Mouse (Mus musculus): Measurements from ENCODE around the gene Hexim1.

Gene Hexim1

DNA sequence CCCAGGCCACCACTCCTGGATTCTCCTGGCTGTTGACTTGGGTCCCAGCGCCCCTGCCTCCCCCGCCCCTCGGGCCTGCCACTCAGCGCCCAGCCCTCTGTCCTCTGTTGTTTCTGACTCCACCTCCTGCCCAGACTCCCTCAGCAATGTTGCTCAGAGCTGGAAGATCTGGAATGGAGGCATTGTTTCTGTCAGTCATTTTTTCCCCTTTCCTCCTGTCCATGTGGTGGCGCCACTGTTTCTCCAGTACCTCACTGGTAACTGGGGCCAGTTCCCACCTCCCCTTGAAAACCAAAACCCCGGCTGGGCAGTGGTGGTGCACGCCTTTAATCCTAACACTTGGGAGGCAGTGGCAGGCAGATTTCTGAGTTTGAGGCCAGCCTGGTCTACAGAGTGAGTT lies 45.4 kb downstream of the Hexim1 start:
- no peak for DNase-seq

DNA sequence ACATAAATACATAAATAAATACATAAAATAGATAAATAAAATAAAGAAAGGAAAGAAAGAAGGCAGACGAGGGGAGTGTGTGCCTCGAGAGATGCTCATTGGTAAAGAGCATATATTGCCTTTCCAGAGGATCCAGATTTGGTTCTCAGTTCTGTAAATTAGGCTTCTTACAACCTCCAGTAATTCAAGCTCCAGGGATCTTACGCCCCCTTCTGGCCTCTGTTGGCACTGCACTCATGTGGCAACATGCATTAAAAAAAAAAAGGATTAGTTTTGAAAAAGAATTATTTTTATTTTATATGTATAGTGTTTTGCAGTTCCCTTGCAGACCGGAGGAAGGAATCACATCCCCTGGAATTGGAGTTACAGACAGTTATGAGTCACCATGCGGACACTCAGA lies 46.1 kb downstream of the Hexim1 start:
- no peak for DNase-seq

DNA sequence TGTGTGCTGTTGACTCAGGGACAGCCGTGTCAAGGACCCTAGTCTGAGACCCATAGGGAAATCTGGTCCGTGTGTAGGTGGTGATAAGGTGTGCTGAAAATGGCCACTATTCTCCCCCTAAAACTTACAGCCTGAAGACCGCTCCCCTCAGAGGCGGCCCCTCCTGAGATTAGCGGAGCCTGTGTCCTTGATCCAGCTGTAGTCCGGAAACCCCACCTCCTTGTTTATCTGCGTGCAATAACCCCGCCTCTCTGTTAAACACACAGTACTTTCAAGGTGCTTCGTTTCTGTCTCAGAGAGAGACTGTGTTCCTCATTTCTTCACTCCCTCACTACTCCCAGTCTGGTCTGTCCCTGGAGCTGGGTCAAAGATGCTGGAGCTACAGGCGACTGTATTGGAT lies 48.4 kb downstream of the Hexim1 start:
- DNase-seq, result no peak

DNA sequence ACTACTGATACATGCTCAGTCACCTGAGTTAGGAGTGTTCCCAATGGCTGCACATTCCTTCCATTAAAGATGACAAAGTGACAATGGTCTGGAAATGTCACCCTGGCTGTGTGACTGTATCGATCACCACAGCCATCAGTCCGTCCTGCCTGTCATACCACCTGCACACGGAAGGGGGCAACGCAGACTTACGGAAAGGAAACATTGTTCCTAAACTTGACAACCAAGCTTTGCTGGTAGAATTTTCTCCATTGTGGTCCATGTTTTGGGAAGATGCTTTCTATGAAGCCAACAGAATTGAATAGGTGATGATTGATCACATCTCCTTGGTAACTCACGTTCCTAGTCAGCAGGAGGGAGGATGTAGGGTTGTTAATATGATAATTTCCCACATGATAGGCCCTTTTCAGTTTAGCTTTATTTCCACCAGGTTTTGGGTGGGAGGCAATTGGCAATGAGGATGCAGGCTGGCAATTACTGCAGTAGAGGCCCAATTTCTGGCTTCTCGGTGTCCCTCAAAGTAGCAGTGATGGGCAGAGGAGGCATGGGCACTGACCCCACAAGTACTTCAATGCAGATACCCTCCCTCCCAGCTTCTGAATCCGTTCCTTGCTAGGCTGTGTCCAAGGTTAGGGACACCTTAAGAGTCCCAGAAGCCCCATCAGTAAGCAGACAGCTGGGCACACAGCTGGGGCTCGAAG lies 52.8 kb downstream of the Hexim1 start:
- DNase-seq, result peak; percentile 72

All from kidney, adult 11 months (tissue).